Mouse (Mus musculus) megakaryocyte, embryonic 14.5 days (primary cell): ENCODE measurements at regions not wholly inside any gene's neighbourhood (a gene's known extent, or its start where the extent isn't known, plus 50 kb on each side); places are given as distances from the start of the nearest gene placed in this dataset.

Experiments used
- FLI1 ChIP-seq: IDR thresholded peaks from 2 replicates; pipeline ENCODE4 v1.6.1; 2012; ENCODE audit warnings: low read length, inconsistent platforms, mixed read lengths
- GATA1 ChIP-seq: IDR thresholded peaks from 3 replicates; pipeline ENCODE4 v1.6.1; 2012; ENCODE audit warnings: mixed read lengths, low read length, inconsistent platforms, borderline replicate concordance

GRCm38 (mm10) chr1:165054245-165054644 is 106.3 kb downstream of the Tbx19 start:
- no peak for TF ChIP-seq GATA1
- TF ChIP-seq FLI1: no peak
